Mouse (Mus musculus) ovary, postnatal 36 days (tissue): ENCODE measurements around the gene Ergic1.

Experiments used
- DNase-seq: peaks from one replicate; pipeline ENCODE4 v3.0.0; 2022; ENCODE audit warnings: low spot score, mixed read lengths

The Ergic1 gene

DNA sequence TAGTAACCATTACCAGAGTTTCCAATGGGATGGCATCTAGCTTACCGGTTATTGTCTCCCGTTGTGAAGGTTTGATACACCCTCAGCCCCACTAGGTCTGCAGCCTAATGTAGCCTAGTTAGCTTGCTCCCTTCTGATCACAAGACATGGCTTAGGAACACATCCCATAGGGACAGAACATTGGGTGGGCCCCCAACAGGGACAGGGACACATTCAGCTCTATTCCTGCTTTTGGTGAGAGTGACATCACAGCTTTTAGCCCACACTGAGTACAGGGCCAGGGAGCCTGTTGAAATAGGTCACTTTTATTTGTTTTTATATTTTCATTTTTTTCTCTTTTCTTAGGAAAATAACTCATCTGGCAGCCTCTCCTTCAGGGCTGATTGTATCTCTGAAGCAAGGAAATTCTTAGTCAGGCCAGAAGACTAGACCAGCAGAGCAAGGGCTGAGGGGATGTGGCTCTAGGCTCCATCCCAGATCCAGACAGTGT, 64.3 kb downstream of the Ergic1 start:
- DNase-seq: no peak

DNA sequence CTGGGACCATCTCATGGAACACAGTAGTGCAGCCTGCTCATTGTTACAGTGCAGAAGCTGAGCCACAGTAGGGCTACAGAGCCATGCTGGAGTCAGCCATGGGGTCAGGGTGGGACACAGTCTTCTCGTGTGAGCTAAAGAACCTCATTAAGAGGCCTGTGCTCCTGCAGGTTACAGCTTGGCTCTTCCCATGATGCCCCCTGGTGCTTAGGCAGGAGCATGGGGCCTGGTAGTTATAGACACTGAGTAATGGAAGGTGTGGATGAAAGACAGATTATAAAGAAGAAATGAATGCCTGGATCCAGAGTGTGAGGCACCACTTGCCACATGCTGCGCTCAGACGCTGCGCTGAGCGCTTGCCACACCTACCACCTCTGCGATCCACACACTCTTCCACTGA, 67.2 kb downstream of the Ergic1 start:
- no peak for DNase-seq

DNA sequence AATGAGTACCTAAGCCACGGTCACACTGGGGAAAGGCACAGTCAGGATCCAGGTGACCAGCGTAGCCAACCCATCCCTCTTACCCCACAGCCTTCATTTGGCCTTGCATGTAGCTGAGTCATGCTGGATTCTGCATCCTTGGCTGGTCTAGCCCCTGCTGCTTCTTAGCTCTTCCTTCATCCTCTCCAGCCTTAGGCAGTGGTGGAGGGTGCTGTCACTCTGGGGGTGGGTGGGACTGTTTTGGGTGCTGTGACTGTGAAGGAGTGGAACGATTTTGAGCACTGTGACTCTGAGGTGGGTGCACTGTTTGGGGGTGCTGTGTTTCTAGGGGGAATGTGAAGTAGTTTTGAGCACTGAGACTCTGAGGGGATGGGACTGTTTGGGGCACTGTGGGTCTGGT, 67.6 kb downstream of the Ergic1 start:
- no peak for DNase-seq

DNA sequence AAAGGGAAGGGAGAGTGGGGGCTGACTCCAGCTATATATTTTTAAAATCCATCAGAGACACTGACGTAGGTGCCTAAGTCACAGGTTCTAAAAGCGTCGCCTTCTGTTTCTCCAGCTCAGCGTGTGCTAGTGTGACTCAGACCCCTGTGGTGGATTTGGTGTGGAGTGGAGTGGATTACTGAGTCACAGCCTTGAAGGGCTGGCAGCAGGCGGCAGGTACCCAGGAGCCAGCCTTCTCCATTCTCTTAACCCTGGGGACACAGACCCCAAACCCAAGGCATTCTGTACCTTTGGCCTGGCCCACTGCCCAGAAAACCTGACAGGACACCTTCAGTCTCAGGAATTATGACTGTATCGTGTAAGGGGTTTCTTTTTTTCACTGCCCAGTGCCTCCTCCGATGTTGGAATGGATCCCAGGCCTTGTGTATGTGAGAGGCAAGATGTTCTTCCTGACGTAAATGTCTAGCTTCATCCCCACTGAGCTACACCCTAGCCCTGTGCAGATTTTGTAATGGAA, 70.6 kb downstream of the Ergic1 start:
- no peak for DNase-seq

DNA sequence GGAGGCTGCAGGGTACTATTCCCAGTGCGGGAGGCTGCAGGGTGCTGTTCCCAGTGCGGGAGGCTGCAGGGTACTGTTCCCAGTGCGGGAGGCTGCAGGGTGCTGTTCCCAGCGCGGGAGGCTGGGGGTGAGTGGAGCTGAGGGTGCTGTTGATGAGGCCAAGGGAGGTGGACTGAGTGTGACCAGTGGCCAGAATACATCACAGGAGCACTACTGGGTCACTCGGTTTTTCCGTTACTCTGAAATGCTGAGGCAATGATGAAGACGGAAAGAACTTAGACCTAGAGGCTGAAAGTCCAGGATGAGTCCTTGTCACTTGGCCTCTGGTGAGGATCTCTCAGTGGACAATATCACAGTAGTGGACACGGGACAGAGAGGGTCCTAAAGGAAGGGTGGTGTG, 71.9 kb downstream of the Ergic1 start:
- no peak for DNase-seq

DNA sequence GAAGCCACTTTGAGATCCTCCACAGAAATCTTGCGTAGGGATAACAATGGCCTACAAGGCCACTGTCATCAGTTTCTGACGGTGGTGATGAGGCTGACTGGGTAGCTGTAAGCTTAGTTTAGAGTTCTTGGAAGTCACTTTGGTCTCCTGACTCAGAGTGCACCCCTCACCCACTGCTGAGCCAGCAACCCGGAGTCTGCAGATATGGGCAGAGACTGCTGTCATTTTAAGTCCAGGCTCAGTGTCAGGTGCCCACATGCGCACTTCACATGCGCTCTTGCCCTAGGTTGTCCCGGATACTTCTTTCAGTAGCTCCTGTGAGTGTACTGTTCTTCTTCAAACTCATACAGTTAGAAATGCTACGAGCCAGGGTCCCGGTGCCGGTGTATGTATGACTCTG, 72.6 kb downstream of the Ergic1 start:
- no peak for DNase-seq

DNA sequence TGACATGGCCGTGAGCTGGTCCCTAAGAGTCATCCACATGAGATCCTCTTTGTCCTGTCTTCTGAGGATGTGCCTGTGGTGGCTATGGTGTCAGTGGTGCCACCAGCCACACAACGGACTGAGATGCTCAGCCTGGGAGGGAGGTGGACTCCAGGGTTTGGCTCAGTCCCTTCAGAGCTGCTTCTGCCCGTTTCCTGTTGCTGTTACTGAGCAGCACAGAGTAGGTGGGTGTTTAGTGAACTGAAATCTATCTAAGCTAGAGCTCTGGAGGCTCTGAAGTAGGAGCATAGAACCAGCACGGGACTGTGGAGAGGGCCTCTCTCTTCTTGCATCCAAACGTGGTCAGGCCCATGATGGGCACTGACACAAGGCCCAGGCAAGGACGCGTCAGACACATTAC, 73.2 kb downstream of the Ergic1 start:
- DNase-seq: no peak

DNA sequence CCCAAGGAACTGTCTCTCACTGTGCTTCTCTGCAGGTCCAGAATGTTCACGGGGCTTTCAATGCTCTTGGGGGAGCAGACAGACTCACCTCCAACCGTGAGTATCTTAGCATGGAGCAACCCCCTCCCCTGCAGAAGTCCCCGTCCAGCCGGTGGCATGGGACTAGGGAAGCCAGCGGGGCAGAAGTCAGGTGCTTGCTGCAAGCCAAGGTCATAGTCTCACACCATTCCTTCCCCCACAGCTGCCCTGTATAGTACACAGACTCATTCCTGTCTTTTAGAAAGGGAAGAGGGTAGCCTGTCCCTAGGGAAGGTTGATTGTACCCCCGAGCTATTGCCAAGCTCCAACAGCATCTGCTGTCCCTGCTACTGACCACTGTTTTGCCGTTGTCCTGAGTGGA, 74.7 kb downstream of the Ergic1 start:
- DNase-seq: no peak

DNA sequence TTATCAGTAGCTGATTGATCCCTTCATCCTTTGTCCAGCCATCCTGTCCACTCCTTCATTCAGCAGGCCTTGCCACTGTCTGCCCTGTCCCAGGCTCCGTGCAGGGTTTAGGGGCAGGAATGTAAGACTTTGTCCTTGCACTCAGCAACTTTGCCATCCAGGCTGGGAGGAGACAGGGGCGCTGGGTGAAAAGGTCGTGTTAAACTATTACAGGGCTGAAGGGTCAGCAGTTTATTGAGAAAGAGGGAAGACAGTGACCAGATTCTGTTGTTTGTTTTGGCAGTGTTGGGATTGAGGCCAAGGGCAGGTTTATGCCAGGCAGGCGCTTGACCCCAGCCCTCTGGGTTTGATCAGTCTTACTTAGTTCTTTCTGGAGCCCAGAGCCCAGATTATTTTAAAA, 76.6 kb downstream of the Ergic1 start:
- no peak for DNase-seq

DNA sequence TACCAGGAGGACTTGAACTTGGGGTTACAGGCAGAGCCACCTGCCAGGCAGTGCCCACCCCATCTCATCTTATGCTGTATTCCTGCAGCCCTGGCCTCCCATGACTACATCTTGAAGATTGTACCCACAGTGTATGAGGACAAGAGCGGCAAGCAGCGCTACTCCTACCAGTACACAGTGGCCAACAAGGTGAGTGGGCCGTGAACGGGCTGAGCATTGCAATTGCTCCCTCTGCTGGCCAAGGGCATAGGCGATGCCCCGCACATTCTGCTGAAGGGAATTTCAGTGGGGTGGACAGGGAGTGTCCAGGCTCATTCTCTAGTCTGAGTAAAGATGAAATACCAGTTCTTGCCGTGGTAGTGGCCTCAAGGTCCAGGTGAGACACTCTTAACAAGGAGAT, 77.4 kb downstream of the Ergic1 start:
- peak; percentile 74 for DNase-seq

DNA sequence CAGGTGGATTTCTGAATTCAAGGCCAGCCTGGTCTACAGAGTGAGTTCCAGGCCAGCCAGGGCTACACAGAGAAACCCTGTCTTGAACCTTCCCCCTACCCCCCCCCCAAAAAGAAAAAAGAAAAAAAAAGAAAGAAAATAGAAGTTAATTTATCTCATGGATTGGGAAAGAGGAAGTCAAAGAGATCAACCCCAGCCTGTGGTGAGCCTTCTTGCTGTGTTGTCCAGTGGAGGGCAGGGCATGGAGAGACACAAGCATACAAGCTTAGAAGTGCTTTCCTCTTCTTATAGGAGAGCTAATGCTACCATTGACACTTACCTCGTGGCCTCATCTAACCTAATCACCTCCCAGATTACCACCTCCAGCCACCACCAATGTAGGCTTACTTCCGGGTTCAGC, 78.5 kb downstream of the Ergic1 start:
- DNase-seq: no peak

DNA sequence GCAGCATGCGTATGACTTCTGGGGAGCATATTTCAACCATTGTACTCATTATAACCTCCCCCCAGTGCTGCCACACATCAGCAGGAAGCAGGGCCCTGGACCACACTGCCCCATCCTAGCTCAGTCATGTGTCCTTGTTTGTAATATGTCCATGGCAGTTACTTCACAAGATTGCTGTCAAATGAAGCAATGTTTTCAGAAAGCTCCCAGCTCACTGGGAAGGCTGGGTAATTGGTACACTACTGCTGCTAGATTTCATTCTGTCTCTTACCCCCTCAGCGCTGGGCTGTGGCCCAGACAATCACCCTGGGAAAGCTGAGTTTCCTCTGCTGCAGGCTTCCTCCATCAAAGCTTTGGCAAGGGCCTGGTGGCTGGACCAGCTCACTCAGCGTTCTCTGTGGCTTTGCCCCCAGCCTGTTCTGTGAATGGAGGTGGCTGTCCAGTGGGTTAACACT, 79.0 kb downstream of the Ergic1 start:
- DNase-seq: no peak

DNA sequence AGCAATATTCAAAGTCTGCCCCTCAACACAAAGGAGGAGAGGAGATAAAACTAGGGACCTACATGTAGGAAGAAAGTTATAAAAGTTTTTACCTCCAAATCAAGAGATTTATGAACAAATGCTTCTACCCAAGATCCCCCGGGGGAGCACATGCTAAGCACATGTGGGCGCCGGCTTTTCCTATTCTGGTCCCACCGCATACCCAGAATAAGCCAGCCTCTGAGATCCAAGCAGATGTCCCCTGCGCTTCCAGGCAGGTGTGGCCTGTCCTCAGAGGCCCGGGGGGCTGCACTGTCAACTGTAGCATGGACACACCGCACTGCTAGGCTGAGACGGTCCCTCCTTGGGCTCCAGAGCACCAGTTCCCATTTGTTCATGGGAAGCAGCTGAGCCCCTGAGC, 82.2 kb downstream of the Ergic1 start:
- DNase-seq: no peak

DNA sequence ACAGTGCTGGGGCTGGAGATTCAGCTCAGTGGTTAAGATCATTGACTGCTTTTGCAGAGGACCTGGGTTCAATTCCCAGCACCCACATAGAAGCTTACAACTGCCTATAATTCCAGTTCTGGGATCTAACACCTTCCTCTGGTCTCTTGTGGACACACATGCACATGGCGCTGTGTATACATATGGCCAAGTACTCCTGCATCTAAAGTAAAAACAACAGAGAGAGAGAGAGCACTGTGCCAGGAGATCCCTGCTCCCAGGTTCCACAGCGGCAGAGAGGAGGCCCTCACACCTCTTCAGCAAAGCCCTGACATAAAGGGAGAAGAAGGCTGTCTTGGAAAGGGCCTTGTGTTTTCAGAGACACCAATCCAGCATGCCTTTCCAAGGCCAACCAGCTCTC, 82.7 kb downstream of the Ergic1 start:
- no peak for DNase-seq

DNA sequence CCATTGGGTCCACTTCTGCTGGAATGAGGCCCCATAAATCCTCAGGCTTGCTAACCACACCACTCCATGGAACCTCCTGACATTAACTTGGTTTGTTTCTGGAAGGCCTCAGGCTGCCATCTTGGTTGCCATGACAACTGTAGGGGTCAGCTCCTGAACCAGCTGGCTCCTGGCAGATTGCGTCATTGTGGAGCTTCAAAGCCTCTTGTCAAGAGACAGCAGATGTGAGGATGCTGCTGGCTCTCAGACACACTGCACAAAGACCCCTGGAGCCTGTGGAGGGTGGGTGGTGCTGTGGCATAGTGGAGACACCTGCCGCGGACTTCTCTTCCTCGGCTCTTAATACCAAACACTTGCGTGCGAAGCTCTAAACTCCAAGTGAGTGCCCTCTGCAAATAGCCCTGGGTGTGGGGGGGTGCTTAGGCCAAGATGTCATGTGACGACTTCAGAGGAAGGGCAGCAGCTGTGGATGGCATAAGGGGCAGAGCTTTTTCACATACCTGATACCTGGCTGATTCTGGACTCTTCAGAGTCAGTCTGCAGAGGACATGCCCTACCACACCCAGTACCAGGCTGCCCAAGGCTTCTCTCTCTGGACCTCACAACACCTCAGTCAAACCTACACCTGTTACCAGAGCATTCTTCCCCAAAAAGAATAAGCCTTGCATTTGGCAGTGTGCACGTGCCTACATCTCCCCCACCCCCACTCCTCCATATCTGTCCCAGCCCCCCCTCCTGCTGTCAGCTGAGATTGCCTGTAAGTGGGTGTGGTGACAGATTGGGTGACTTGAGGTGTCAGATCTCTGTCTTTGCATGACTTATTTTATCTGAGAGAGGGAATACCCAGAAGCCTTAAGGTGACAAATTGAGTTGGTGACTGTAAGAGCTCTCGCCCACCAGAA, 83.5 kb downstream of the Ergic1 start:
- DNase-seq: no peak

DNA sequence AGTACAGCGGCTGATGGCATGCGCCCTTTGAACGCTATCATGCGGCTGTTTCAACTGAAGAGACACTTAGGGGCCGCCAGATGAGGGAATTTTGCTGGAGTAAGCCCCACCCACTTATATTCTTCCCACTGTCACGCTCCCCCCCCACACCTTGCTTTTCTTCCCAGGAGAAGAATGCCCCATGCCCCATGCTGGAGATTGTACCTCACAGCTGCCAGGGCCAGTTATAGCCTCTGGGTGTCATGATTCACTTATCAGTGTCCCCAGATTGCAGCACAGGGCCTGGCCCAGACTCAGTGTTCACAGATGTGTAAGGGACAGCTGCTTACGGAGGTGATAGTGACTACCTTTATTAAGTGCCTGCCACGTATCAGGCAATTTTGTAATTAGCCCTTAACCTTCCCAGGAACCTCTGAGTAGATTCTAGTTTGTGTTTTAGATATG, 84.1 kb downstream of the Ergic1 start:
- DNase-seq: no peak

DNA sequence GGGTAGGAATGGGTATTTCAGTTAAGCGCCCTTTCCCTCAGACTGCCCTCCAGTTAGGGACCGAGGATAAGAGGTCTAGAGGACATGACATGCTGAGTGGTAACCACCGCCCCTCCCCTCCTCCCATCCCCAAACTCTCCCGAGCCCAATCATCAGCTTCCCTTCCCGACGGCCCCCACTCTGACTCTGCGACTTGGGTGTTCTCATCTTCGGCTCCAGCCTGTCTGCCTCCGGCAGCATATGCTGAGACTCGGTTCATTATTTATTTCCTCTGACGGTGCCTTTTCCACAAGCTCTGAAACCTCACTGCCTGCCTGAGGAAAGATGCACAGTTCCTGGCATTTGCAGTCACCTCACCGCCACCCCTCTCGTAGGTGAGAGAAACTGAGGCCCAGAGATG, 86.0 kb downstream of the Ergic1 start:
- DNase-seq: no peak

DNA sequence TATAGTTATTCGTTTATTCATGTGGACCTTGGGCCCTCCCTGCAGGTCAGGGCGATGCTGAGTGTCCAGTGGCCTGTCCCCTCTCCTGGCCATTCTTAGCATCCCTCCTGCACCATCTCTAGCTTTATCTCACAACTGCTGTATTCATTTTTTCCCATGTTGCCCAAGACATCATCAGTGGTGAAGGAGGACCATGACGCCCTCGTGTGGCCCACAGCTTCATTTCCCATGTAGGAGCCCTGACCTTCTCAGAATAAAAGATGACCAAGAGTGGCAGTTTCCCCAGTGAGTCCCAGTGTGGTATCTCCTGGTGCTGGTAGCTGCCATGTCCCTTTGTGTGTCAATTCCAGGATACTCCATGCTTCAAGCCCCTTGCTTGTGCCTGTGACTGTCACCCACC, 88.3 kb downstream of the Ergic1 start:
- DNase-seq: no peak

DNA sequence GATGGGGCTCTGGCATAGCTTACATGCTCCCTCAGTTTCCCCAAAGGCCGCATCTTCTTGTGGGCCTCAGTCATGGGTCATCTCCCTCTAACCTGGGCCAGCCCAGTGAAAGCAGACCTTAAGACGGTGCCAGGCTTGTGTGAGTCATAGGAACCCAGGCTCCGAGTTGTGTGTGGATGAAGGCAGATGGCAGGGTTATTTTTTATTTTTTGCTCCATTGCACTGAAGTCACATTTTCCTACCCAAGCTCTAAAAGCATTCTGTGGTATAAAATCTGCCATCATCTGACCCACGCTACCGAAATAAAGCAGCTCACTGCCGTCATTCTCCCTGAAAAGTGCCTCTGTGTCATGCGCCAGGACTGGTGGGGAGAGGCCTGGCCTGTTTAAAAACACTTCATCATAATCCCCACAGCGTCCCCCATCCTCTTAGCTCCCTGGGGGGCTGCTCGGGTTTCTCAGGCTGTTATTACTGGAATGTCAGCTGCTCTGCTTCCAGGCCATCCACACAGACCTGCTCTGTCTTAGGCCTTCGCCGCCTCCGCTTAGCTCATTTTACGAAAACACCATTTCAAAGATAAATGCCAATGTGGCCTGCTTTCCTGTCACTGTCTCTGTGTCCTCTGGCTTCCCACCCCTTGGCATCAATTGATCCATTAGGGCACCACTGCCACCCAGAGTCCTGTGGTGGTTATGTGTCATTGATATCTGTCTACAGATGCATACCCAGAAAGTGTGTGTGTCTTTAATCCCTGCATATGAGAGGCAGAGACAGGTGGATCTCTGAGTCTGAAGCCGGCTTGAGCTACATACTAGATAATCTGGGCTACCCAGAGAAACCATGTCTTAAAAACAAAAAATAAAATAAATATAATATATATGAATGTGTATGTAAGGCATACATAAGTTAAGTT, 89.4 kb downstream of the Ergic1 start:
- no peak for DNase-seq

DNA sequence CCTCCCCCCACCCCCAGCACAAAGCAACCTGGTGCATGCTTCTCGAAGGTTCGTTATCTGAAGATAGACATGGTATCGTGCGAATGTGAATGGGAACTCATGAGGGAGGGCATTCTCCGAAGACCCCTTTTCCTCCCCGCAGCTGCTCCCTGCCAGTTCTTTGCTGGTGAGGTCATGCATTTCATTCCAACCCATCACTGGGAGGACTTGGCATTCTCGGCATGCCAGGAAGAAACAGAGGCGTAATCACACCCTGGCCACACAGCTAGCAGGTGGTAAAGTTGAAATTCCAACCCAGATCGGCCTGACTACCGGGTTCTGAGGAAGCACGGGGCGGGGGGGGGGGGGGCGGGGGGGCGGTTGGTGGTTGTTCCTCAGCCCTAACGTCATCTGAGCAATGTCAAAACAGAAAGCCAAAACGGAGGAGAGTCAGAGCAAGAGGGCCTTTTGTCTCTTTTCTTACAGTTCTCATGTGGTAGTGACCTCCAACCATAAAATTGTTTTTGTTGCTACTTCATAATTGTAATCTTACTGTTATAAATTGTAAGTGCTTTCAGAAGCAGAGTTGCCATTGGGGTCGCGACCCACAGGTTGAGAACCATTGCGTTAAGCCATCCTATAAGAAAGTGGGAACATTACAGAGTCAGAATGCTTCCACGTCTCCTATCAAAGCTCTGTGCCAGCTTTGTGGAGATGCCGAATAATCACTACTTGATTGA, 97.7 kb downstream of the Ergic1 start:
- no peak for DNase-seq

DNA sequence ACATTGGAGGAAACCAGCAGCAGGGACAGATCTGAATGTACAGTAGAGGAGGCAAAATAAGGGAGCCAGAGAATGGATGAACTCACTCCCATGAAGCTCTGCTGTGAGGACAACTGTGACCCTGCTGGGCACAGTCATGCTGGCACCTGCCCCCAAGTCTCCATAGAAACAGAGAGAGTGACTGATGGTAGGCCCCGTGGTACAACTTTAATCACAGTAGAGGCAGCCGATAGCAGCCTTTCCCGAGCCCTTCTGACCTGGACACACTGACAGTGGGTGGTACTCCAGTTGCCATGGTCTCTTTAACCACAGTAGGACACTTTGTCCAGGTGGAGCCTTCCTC, 98.3 kb downstream of the Ergic1 start:
- no peak for DNase-seq
